Mouse (Mus musculus): Measurements from ENCODE around the gene Gtf2e1.
A peak's percentile ranks its signal among the peaks of the same experiment; 100 is the strongest.

The Gtf2e1 gene

GRCm38 (mm10) chr16:37539611-37540580, at the start of gene Gtf2e1, which contains the start of gene Rabl3:
TSS of gene Gtf2e1 (minus strand) at chr16:37539789.
TSS of gene Rabl3 (plus strand) at chr16:37539885.
- peak; percentile 95 to 97 for DNase-seq (ENCODE audit: low spot score in 2 of 2)

- DNase-seq (ENCODE audit: low spot score in 2 of 2), result no peak
Measured at GRCm38 (mm10) chr16:37585129-37585563, 45.6 kb upstream of the Gtf2e1 start.

- DNase-seq (ENCODE audit: low spot score in 2 of 2), result peak in 1 of 2 experiments; percentile 31
Measured at GRCm38 (mm10) chr16:37584218-37585035, 44.8 kb upstream of the Gtf2e1 start.

- DNase-seq (ENCODE audit: low spot score in 2 of 2), result no peak
Measured at GRCm38 (mm10) chr16:37583801-37584200, 44.2 kb upstream of the Gtf2e1 start.

GRCm38 (mm10) chr16:37583306-37583705, 43.7 kb upstream of the Gtf2e1 start:
- DNase-seq (ENCODE audit: low spot score in 2 of 2), result no peak

- no peak for DNase-seq (ENCODE audit: low spot score in 2 of 2)
Measured at GRCm38 (mm10) chr16:37581901-37582300, 42.3 kb upstream of the Gtf2e1 start.

- no peak for DNase-seq (ENCODE audit: low spot score in 2 of 2)
Measured at GRCm38 (mm10) chr16:37580651-37581050, 41.1 kb upstream of the Gtf2e1 start.

- DNase-seq (ENCODE audit: low spot score in 2 of 2), result no peak
Measured at GRCm38 (mm10) chr16:37579994-37580393, 40.4 kb upstream of the Gtf2e1 start, which contains the start of gene Hgd. TSS of gene Hgd (plus strand) at chr16:37580153.

- no peak for DNase-seq (ENCODE audit: low spot score in 2 of 2)
Measured at GRCm38 (mm10) chr16:37579591-37579990, 40.0 kb upstream of the Gtf2e1 start.

- no peak for DNase-seq (ENCODE audit: low spot score in 2 of 2)
Measured at GRCm38 (mm10) chr16:37575325-37575724, 35.7 kb upstream of the Gtf2e1 start.

GRCm38 (mm10) chr16:37573061-37573460, 33.5 kb upstream of the Gtf2e1 start:
- no peak for DNase-seq (ENCODE audit: low spot score in 2 of 2)

- no peak for DNase-seq (ENCODE audit: low spot score in 2 of 2)
Measured at GRCm38 (mm10) chr16:37572117-37572754, 32.6 kb upstream of the Gtf2e1 start.

- no peak for DNase-seq (ENCODE audit: low spot score in 2 of 2)
Measured at GRCm38 (mm10) chr16:37571554-37571953, 32.0 kb upstream of the Gtf2e1 start.

GRCm38 (mm10) chr16:37567113-37568050, 27.8 kb upstream of the Gtf2e1 start:
- DNase-seq (ENCODE audit: low spot score in 2 of 2), result no peak

GRCm38 (mm10) chr16:37566107-37566506, 26.5 kb upstream of the Gtf2e1 start:
- no peak for DNase-seq (ENCODE audit: low spot score in 2 of 2)

GRCm38 (mm10) chr16:37565117-37565516, 25.5 kb upstream of the Gtf2e1 start:
- no peak for DNase-seq (ENCODE audit: low spot score in 2 of 2)

GRCm38 (mm10) chr16:37562961-37563360, 23.4 kb upstream of the Gtf2e1 start:
- no peak for DNase-seq (ENCODE audit: low spot score in 2 of 2)

- DNase-seq (ENCODE audit: low spot score in 2 of 2), result no peak
Measured at GRCm38 (mm10) chr16:37562414-37562813, 22.8 kb upstream of the Gtf2e1 start.

- no peak for DNase-seq (ENCODE audit: low spot score in 2 of 2)
Measured at GRCm38 (mm10) chr16:37552824-37553223, 13.2 kb upstream of the Gtf2e1 start.

GRCm38 (mm10) chr16:37550981-37551380, 11.4 kb upstream of the Gtf2e1 start:
- no peak for DNase-seq (ENCODE audit: low spot score in 2 of 2)

GRCm38 (mm10) chr16:37550266-37550665, 10.7 kb upstream of the Gtf2e1 start:
- DNase-seq (ENCODE audit: low spot score in 2 of 2), result no peak
